Mouse (Mus musculus) liver, postnatal 0 days (tissue): ENCODE results near the gene Gsdma2. TPM values are rescaled to one million over a fixed set of nuclear protein-coding genes. Genes with fewer than 3 reads are reported as not detected.
"Not testable (repeated sequence)": the region's sequence is repeated elsewhere in the genome, so short reads cannot be mapped to it uniquely, and the experiment has no call there.

Source experiments
- ATAC-seq: fragments of 200-750 bp; cut with Nextera tagmentation; 2 replicates; pipeline ENCODE4 v1.8.0; 2017; ENCODE audit warnings: mild to moderate bottlenecking, moderate library complexity
- DNase-seq: peaks from one replicate; pipeline ENCODE4 v3.0.0-alpha.2; 2016
- H3K27ac ChIP-seq: fragments of 300-500 bp; sonication (generic); 2 replicates; pipeline ENCODE4 v1.5.1; 2014; ENCODE audit warnings: antibody characterized with exemption, moderate library complexity, mild to moderate bottlenecking, low read depth
- H3K27me3 ChIP-seq: fragments of 300-500 bp; sonication (generic); 2 replicates; pipeline ENCODE4 v1.6.1; 2014; ENCODE audit warnings: low read length, control low read depth, mixed read lengths; ENCODE audit not compliant: insufficient read depth
- H3K36me3 ChIP-seq: fragments of 300-500 bp; sonication (generic); replicated peaks from 2 replicates; pipeline ENCODE4 v1.6.1; 2014; ENCODE audit warnings: mild to moderate bottlenecking, control low read depth, low read length, moderate library complexity, mixed read lengths; ENCODE audit not compliant: insufficient read depth
- H3K4me1 ChIP-seq: fragments of 300-500 bp; sonication (generic); 2 replicates; pipeline ENCODE4 v1.6.1; 2014; ENCODE audit warnings: antibody characterized with exemption, mild to moderate bottlenecking, control low read depth; ENCODE audit not compliant: insufficient read depth
- H3K4me2 ChIP-seq: fragments of 300-500 bp; sonication (generic); 2 replicates; pipeline ENCODE4 v1.6.1; 2014; ENCODE audit warnings: low read depth, mild to moderate bottlenecking, low read length, moderate library complexity, mixed read lengths
- H3K4me3 ChIP-seq: fragments of 300-500 bp; sonication (generic); 2 replicates; pipeline ENCODE4 v1.5.1; 2014; ENCODE audit warnings: low read depth, low read length
- H3K9ac ChIP-seq: fragments of 300-500 bp; sonication (generic); replicated peaks from 2 replicates; pipeline ENCODE4 v1.6.1; 2014; ENCODE audit warnings: mild to moderate bottlenecking, moderate library complexity
- H3K9me3 ChIP-seq: fragments of 300-500 bp; sonication (generic); 2 replicates; pipeline ENCODE4 v1.6.1; 2016; ENCODE audit warnings: mild to moderate bottlenecking, control low read depth, low read length, mixed read lengths
- CTCF ChIP-seq: sonication (generic); IDR thresholded peaks from 2 replicates; pipeline ENCODE4 v1.5.1; 2016; ENCODE audit warnings: antibody characterized with exemption, low read depth
- EP300 ChIP-seq: IDR thresholded peaks from 2 replicates; pipeline ENCODE4 v1.6.1; 2016; ENCODE audit warnings: antibody characterized with exemption, low read depth, mild to moderate bottlenecking
- WGBS: fragments of 180-500 bp; shearing (Covaris S2); extraction: QIAGEN DNeasy Blood & Tissue Kit; methylation state at CpG from one replicate; pipeline ENCODE4 v1.1.7; 2014; ENCODE audit not compliant: insufficient replicate concordance; 5-methylcytosine and 5-hydroxymethylcytosine counted together
- polyA plus RNA-seq: library from polyadenylated mRNA; unstranded; fragments of >200 nt; fragmentation: Nextera tagmentation; extraction: Ambion mirVana; gene quantifications from 2 replicates; pipeline ENCODE4 v1.2.1, GENCODE M21; 2015

The Gsdma2 gene
- polyA plus RNA-seq, 1 experiment from 2014 or later = not detected

- no peak for TF ChIP-seq CTCF
- TF ChIP-seq EP300 = no peak
- H3K36me3 ChIP-seq = no peaks in the 10 kb centered on the region
- 83% methylated on average over 10 of the region's 10 CpGs for WGBS
- H3K9ac ChIP-seq = no peak within 1 kb of the TSS
- H3K4me1 ChIP-seq = no peaks in the 10 kb centered on the region
- DNase-seq = no peak
- H3K4me3 ChIP-seq = no peak within 1 kb of the TSS
- H3K27me3 ChIP-seq = no peaks in the 10 kb centered on the region
- no peak for ATAC-seq
- H3K9me3 ChIP-seq = peaks cover 2% of the 10 kb centered on the region; the same call in 1 of the 2 replicates
- H3K27ac ChIP-seq = no peak within 1 kb of the TSS
- no peak within 1 kb of the TSS for H3K4me2 ChIP-seq
Observed at GRCm38 (mm10) chr11:98625611-98626410, 20.7 kb upstream of the Gsdma2 start, which contains the start of the genes Gm12355 and Gsdma3. Gm12355 (minus strand) TSS chr11:98625661. Gsdma3 (plus strand) TSS chr11:98626360.

- WGBS = 82% methylated on average over 3 of the region's 3 CpGs
- no peaks in the 10 kb centered on the region for H3K27me3 ChIP-seq
- no peak for ATAC-seq
Observed at GRCm38 (mm10) chr11:98628706-98629105, 17.9 kb upstream of the Gsdma2 start.

DNA sequence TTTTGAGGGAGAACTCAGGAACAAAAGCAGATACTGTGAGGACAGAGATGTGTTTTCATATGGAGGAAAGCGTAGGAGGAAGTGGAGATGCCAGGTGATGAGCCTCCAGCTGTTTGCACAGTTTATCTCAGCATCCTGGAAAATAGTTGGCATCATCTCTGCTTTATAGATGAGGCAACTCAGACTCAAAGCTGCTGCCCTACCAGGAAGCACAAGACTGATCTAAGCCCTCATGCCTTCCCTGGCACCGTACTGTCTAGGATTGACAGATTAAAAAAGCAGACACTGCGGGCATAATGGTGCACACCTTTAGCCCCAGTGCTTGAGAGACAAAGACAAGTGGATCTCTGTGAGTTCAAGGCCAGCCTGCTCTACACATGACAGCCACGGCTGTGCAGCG is 15.9 kb upstream of the Gsdma2 start:
- no peak for TF ChIP-seq EP300
- no peak for TF ChIP-seq CTCF
- Histone ChIP-seq H3K9me3 (no peaks in the 10 kb centered on the region), H3K9ac (no peak overlapping the region), H3K36me3 (no peaks in the 10 kb centered on the region), H3K4me2 (no peak overlapping the region), H3K27ac (no peak overlapping the region), H3K4me1 (no peaks in the 10 kb centered on the region), H3K27me3 (no peaks in the 10 kb centered on the region), H3K4me3 (no peak overlapping the region)
- ATAC-seq = no peak
- WGBS = 75% methylated on average over 5 of the region's 5 CpGs
- no peak for DNase-seq

More at GRCm38 (mm10) chr11:98628706-98629105, 17.9 kb upstream of the Gsdma2 start:
- H3K9me3 ChIP-seq = no peaks in the 10 kb centered on the region; the same call in 1 of the 2 replicates
- H3K27ac ChIP-seq = no peak overlapping the region
- no peak overlapping the region for H3K4me2 ChIP-seq
- TF ChIP-seq EP300 (no peak), CTCF (no peak)
- no peak for DNase-seq
- H3K36me3 ChIP-seq = no peaks in the 10 kb centered on the region
- no peaks in the 10 kb centered on the region for H3K4me1 ChIP-seq
- no peak overlapping the region for H3K4me3 ChIP-seq
- H3K9ac ChIP-seq = no peak overlapping the region

GRCm38 (mm10) chr11:98635312-98635970 is 11.1 kb upstream of the Gsdma2 start:
- 25% methylated on average over 10 of the region's 10 CpGs for WGBS
- not testable (repeated sequence) for H3K9me3 ChIP-seq, H3K4me3 ChIP-seq, H3K4me1 ChIP-seq, H3K4me2 ChIP-seq, H3K9ac ChIP-seq, H3K27me3 ChIP-seq, H3K27ac ChIP-seq, H3K36me3 ChIP-seq
- peak; percentile 65 for TF ChIP-seq CTCF
- peak; percentile 59 for DNase-seq
- ATAC-seq = peak; percentile 31; the same call in 1 of the 2 replicates

DNA sequence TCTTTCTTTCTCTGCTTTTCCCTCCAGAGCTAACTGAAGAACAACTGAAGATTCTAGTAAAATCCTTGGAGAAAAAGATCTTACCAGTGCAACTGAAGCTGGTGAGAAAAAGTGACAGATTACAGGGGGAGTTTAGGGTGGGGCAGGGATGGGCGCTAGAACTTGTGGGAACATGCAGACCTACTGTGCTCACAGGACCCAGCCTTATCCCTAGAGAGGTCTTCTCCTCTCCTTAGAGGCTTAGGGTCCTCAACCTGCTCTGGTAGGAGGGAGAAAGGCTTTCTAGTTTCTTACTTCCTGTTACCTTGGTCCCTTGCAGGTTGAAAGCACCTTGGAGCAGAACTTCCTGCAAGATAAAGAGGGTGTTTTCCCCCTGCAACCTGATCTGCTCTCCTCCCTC is 9.1 kb upstream of the Gsdma2 start:
- no peak for DNase-seq
- Histone ChIP-seq H3K4me3 (no peak overlapping the region), H3K27ac (no peak overlapping the region), H3K36me3 (no peaks in the 10 kb centered on the region), H3K4me2 (no peak overlapping the region), H3K9ac (no peak overlapping the region), H3K9me3 (no peaks in the 10 kb centered on the region), H3K27me3 (no peaks in the 10 kb centered on the region), H3K4me1 (no peaks in the 10 kb centered on the region)
- WGBS = 65% methylated on average over 1 of the region's 1 CpGs
- TF ChIP-seq CTCF (no peak), EP300 (no peak)
- no peak for ATAC-seq

- H3K9me3 ChIP-seq = no peaks in the 10 kb centered on the region
- no peaks in the 10 kb centered on the region for H3K27me3 ChIP-seq
- H3K27ac ChIP-seq = no peak overlapping the region
- no peak for DNase-seq
- ATAC-seq = no peak
- no peaks in the 10 kb centered on the region for H3K4me1 ChIP-seq
- no peak overlapping the region for H3K9ac ChIP-seq
- H3K4me2 ChIP-seq = no peak overlapping the region
- H3K36me3 ChIP-seq = no peaks in the 10 kb centered on the region
- TF ChIP-seq CTCF (no peak), EP300 (no peak)
- no peak overlapping the region for H3K4me3 ChIP-seq
- WGBS = 39% methylated on average over 5 of the region's 5 CpGs
Observed at GRCm38 (mm10) chr11:98640091-98640490, 6.5 kb upstream of the Gsdma2 start.
